Mouse (Mus musculus): Measurements from ENCODE around the gene Zfp969.
"Not testable (repeated sequence)": the region's sequence is repeated elsewhere in the genome, so short reads cannot be mapped to it uniquely, and the experiment has no call there.

Gene Zfp969

DNA sequence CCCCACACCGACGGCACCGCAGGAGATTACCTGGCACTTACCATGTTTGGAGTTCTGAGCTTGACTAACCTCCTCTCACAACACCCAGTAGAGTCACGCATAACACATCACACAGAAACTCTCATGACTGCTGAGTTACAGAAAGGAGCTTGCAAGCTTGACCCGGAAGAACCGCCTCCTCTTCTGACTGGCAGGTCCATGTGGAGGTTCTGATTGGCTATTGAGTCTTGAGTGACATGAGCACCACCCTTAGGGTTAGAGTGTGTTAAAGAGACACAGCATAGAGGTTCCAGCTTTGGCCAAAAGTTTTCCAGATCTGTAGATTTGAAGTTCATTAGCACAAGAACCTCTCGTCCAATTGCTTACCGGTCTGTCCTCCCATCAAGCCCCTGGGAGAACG is at the start of gene Zfp969:
Gene Zfp969 (minus strand): TSS at position 101 of the 400 bp plus-strand sequence.
- DNase-seq (ENCODE audit: low spot score): not testable (repeated sequence)

DNA sequence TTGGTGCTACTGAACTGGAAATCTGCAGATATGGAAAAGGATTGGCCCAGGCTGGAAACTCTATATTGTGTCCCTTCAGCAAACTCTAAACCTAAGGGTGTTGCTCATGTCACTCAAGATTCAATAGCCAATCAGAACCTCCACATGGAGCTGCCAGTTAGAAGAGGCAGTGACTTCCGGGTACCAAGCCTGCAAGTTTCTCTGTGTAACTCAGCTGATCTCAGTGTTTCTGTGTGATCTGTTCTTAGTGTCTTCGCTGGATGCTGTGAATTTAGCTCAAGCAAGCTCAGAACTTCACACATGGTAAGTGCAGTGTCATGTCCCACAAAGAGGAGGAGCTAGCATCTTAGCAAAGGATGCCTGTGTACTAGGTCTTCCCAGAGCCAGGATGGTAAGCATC is 37.8 kb upstream of the Zfp969 start, which contains the start of gene Gm2007:
Gene Gm2007 (plus strand): TSS at position 301 of the 400 bp plus-strand sequence.
- DNase-seq (ENCODE audit: low spot score): not testable (repeated sequence)

DNA sequence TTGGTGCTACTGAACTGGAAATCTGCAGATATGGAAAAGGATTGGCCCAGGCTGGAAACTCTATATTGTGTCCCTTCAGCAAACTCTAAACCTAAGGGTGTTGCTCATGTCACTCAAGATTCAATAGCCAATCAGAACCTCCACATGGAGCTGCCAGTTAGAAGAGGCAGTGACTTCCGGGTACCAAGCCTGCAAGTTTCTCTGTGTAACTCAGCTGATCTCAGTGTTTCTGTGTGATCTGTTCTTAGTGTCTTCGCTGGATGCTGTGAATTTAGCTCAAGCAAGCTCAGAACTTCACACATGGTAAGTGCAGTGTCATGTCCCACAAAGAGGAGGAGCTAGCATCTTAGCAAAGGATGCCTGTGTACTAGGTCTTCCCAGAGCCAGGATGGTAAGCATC is 59.8 kb downstream of the Zfp969 start, which contains the start of gene Gm11007:
Gene Gm11007 (plus strand): TSS at position 301 of the 400 bp plus-strand sequence.
- DNase-seq (ENCODE audit: low spot score): not testable (repeated sequence)

All from embryo, embryonic 10.5 days (tissue).